Mouse (Mus musculus) regulatory T cell (primary cell): ENCODE data around the gene Pla2g12b.

Experiments used
- in situ Hi-C: fragments of 300-600 bp; cut with MboI, MseI; formaldehyde crosslinking; loops from one replicate; pipeline ENCODE4 v1.15.1; 2025; ENCODE audit warnings: high pct_unique_total_duplicates

Pla2g12b gene

DNA sequence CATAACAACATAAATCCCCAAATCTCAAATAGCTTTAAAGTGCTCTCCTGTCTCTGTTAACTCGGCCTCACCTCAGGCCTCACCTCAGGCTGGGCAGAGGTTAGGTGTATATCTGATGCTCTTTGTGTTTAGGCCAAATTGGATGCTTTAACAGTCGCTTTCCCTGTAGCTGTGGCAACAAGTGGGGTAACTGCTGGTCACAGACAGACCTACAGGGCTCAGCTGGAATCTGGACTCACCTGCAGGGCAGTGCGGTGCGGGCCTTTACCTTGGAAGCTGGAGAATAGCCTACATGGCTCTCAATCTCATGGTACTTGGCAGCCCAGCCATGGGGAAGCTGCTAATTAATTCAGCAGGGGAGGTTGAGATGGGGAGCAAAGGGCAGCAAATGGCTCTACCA is 63.2 kb downstream of the Pla2g12b start:
- in situ Hi-C loops: no loop called here

DNA sequence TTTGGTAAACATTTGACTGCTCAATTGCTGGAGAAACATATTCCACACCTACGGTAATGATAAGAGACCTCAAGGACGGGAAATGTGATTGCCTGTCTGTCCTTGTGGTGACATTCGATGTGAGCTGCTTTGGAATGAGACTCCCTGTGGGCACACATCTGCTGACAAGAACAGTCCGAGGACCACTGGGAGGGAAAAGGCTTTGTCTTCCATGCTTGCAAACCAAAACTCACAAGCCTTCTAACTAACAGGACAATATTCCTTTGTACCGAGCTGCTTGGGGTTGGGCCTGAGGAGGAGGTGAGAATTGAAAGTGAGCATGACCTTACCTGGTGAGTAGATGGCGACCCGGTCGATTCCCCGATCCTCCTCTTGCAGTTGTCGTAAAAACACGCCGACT is 63.8 kb downstream of the Pla2g12b start:
- in situ Hi-C loops: no loop called here

DNA sequence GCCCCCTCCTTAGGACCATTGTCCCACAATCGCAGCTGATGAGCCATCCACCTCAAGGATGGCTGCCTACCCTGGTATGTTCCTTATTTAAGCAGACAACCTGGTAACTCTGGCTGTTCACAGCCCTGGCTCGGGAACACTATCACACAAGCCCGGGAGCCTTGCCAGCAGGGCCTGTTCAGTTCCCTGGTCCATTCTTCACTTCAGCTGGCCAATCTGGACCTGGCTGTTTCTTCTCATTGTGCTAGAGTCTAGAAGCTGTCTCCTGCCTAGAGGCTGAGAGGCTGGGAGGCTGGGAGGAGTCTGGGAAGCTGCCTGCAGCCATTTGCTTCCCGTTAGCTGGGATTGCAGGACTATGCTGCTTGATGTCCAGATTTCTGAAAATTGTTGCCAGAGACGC is 67.0 kb downstream of the Pla2g12b start:
- in situ Hi-C loops: no loop called here
